Mouse (Mus musculus) ES-Bruce4 (cell line): ENCODE data around the gene Gpr142. TPM values are rescaled to one million over a fixed set of nuclear protein-coding genes. Genes with fewer than 3 reads are reported as not detected.

ENCODE experiments used
- H3K27ac ChIP-seq: 2 replicates; pipeline ENCODE4 v1.5.1; 2012; ENCODE audit warnings: low read length, inconsistent platforms; ENCODE audit not compliant: insufficient read depth
- H3K27me3 ChIP-seq: 2 replicates; pipeline ENCODE4 v1.6.1; 2012; ENCODE audit warnings: mild to moderate bottlenecking, low read length, inconsistent platforms; ENCODE audit not compliant: control insufficient read depth, poor library complexity, insufficient read depth, severe bottlenecking
- H3K36me3 ChIP-seq: 2 replicates; pipeline ENCODE4 v1.6.1; 2012; ENCODE audit warnings: inconsistent platforms, mild to moderate bottlenecking, low read length, moderate library complexity; ENCODE audit not compliant: control insufficient read depth, poor library complexity, insufficient read depth, severe bottlenecking
- H3K4me1 ChIP-seq: one replicate; pipeline ENCODE4 v1.8.1; 2011; ENCODE audit warnings: low read length; ENCODE audit not compliant: control insufficient read depth, insufficient read depth
- H3K4me3 ChIP-seq: 2 replicates; pipeline ENCODE4 v1.5.1; 2011; ENCODE audit warnings: low read depth, mild to moderate bottlenecking, low read length
- H3K9ac ChIP-seq: 2 replicates; pipeline ENCODE4 v1.6.1; 2012; ENCODE audit warnings: low read depth, mild to moderate bottlenecking, inconsistent platforms; ENCODE audit not compliant: poor library complexity, severe bottlenecking
- H3K9me3 ChIP-seq: replicated peaks from 2 replicates; pipeline ENCODE4 v1.6.1; 2012; ENCODE audit warnings: mild to moderate bottlenecking, low read length, inconsistent platforms; ENCODE audit not compliant: control insufficient read depth, poor library complexity, insufficient read depth, severe bottlenecking
- CTCF ChIP-seq: IDR thresholded peaks from one replicate; pipeline ENCODE4 v1.8.1; 2011; ENCODE audit warnings: low read depth, low read length
- EP300 ChIP-seq: IDR thresholded peaks from 2 replicates; pipeline ENCODE4 v1.6.1; 2011; ENCODE audit warnings: low read depth, low read length; ENCODE audit not compliant: insufficient read depth
- POLR2A ChIP-seq: IDR thresholded peaks from one replicate; pipeline ENCODE4 v1.8.1; 2011; ENCODE audit warnings: low read length; ENCODE audit not compliant: insufficient read depth
- polyA plus RNA-seq: library from polyadenylated mRNA; stranded (reverse); fragments of >200 nt; gene quantifications from 2 replicates; pipeline ENCODE4 v1.2.4, GENCODE M21; 2011; ENCODE audit warnings: low read depth; ENCODE audit not compliant: missing spikeins, insufficient read depth, insufficient read length

Gpr142 gene
- polyA plus RNA-seq, 1 experiment: not detected

DNA sequence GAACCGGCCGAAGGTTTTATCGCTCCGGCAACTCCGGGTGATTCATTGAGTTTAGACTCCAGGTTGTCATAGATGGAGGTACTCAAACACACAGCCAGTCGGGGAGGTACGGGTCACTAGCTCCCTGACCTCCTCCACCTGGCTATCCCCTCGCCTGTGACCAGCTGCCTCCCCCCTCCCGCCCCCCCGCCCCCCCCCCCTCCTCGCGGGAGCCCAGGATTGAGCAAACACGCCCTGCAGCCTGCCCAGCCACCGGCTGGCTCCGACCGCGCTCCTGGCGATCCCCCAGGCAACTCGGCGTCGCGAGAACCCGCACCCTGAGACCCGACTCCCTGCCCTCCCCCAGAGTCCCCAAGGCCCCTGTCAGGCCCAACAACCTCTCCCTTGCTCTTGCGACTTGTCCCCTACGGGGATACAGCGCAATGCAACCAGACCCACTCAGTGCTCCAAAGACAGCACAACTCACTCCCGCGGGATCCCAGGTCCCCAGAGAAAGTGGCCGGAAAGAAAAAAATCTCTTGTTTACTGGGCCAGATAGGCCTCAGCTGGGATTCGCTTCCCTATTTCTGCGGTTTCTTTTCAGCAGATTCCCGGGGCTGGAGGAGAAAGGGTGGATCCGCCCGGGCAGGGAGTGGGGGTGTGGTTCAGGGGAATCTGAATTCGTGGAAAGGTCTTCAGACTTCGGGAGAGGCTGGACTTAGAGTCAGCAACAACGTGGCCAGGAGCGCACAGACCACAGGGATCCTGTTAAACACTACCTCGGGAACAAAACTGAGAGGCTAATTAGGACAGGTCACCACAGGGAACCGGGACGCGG lies 51.9 kb downstream of the Gpr142 start, which contains the start of gene Gprc5c:
Gene Gprc5c, plus strand, starts transcription at position 701 of the 817 bp plus-strand sequence.
- Histone ChIP-seq H3K4me3 (peak within 1 kb of the TSS; percentile 82), H3K9ac (peak within 1 kb of the TSS; percentile 71), H3K9me3 (no peaks in the 10 kb centered on the region), H3K4me1 (peaks cover 6% of the 10 kb centered on the region), H3K36me3 (no peaks in the 10 kb centered on the region), H3K27me3 (no peaks in the 10 kb centered on the region), H3K27ac (no peak within 1 kb of the TSS)
- TF ChIP-seq EP300 (no peak), POLR2A (no peak), CTCF (no peak)

DNA sequence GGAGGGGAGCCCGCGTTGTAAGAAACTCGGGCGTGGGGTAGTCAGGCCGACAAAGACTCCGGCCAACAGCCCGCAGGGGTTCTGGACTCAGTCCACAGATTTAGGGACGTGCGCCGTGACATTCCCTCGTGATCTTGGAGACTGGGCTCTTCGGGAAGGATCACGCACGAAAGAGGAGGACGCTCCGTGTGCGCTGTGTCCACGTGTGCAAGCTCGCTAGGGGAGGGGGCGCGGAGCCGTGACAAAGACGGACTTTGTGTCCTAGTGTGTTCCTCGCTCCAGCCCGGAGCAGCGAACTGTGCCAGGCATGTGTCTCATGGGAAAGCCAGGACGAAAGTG lies 52.5 kb downstream of the Gpr142 start:
- Histone ChIP-seq H3K4me1 (peaks cover 6% of the 10 kb centered on the region), H3K9ac (peak overlapping the region; percentile 71), H3K4me3 (peak overlapping the region; percentile 82), H3K36me3 (no peaks in the 10 kb centered on the region), H3K9me3 (no peaks in the 10 kb centered on the region), H3K27me3 (no peaks in the 10 kb centered on the region), H3K27ac (no peak overlapping the region)
- no peak for TF ChIP-seq CTCF
- TF ChIP-seq POLR2A: no peak
- no peak for TF ChIP-seq EP300

DNA sequence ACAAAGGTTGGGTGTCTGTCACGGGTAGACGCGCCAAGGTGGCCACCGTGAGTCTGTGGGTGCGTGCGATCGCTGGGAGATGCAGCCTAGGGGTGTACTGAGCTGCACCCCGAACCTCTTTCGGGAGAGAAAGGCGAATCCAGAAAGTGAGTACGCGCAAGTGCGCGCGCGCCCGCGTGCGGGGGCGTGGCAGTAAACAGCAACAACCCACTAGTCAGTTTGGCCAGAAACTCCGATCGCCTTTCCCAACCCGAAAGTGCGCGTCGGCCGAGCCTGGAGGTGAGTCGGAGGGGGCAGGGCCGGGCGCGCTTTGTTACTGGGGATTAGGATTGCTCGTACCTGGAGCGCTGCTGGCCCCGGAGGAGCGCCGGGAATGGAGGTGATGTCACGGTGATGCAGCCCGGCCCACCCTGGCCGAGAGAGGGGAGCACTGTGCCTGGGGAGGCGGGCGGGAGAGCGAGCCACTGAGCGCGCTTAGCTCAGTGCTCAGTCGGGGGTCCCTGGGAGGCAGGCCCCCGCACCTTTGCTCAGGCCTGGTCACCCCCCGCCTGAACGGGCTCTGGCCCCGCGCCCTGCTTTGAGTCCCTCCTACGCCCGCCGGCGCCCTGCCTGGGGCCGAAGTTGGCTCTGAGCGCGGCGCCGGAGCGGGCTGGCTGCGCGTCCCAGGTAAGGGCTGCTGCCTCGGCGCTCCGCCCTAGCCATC lies 53.0 kb downstream of the Gpr142 start:
- Histone ChIP-seq H3K9ac (peak overlapping the region; percentile 71), H3K27ac (no peak overlapping the region), H3K4me1 (peaks cover 3% of the 10 kb centered on the region), H3K9me3 (no peaks in the 10 kb centered on the region), H3K4me3 (peak overlapping the region; percentile 82), H3K36me3 (no peaks in the 10 kb centered on the region), H3K27me3 (no peaks in the 10 kb centered on the region)
- no peak for TF ChIP-seq CTCF
- 0 out of 2 replicates have a peak, but pooled peaks have one; percentile 29 for TF ChIP-seq EP300

DNA sequence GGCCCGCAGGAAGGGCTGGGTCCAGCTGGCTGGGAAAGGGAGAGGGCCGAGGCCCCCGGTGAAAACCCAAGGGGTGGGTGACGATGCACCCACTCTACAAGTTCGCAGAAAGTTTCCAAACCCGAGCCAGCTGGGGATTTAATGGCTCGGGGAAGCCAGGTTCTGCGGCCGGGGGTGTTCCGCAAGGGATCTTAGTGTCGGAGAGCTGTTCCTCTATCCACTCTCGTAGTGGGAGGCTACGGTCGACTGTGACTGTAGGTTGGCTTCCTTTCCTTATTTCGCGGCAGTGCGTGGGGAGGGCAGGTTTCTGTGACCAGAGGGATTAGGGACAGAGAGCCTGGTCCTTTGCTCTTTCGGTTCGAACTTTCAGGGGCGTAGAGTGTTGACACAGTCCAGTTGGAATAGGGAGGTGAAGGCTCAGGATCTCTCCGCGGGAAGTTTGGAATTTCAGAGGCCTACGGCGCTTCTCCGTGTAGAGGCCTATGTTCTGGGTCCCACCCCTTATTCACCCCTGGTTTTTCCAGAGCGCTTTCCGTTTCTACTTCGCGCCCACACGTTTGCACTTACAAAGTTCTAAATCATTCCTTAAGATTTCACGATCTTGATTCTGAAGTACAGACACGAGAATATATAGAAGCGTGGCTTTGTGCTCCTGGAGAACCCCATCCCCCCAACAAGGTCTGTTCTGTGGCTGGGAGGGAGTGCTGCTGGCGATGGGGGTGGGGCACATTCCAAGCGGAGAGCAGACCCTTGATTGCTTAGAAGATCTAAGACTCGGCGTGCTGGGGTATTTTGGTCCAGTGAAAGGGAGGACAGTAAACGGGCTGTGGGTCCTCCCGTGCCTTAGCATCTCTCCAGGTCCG lies 53.8 kb downstream of the Gpr142 start:
- peak overlapping the region; percentile 82 for H3K4me3 ChIP-seq
- no peaks in the 10 kb centered on the region for H3K27me3 ChIP-seq
- no peaks in the 10 kb centered on the region for H3K36me3 ChIP-seq
- H3K4me1 ChIP-seq: peaks cover 3% of the 10 kb centered on the region
- peak overlapping the region; percentile 58 for H3K27ac ChIP-seq
- TF ChIP-seq EP300 (peak; percentile 77; the same call in 1 of the 2 replicates), CTCF (no peak)
- H3K9ac ChIP-seq: peak overlapping the region; percentile 71
- no peaks in the 10 kb centered on the region for H3K9me3 ChIP-seq

DNA sequence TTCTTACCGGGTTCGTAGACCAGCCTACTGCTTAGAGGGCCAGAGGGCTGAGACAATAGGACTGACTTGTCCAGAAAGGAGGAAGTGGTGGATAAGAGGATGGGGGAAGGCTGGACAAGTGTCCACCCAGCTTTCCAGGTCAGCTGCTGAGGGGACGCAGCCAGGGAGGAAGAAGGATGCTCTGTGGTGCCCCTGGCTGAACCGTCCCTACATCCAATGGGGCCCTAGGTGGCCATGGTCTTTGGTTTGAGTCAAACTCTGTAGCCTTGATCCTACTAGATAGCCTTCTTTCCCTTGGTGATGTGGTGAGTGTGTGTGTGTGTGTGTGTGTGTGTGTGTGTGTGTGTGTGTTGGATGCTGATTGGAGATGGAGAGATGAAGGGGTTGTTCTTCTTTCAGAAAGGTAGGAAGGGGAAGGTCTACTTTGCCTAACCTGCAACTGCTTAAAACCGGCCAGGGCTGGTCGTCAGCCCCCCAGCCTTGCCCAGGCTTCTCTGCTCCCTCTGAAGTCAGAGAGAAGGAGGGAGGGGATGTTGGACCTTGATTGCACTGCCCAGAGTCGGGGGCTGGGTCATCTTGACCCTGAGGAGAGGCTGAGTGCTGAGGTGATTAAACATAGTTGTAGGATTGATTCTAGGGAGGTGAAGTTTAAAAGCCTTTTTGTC lies 54.6 kb downstream of the Gpr142 start:
- Histone ChIP-seq H3K27me3 (no peaks in the 10 kb centered on the region), H3K9ac (0 out of 2 replicates have a peak overlapping the region, but pooled peaks have one; percentile 17), H3K4me3 (peak overlapping the region; percentile 82), H3K36me3 (no peaks in the 10 kb centered on the region), H3K4me1 (peaks cover 3% of the 10 kb centered on the region), H3K9me3 (no peaks in the 10 kb centered on the region), H3K27ac (peak overlapping the region; percentile 33)
- TF ChIP-seq CTCF: no peak
